Mouse (Mus musculus) small intestine, adult 2 months (tissue): ENCODE measurements around the gene Ndst2. TPM values are rescaled to one million over a fixed set of nuclear protein-coding genes. Genes with fewer than 3 reads are reported as not detected.

Source experiments
- H3K27ac ChIP-seq: fragments of 200-500 bp; 2 replicates; pipeline ENCODE4 v1.5.1; 2012; ENCODE audit warnings: low read depth, low read length, control low read depth, inconsistent platforms; ENCODE audit not compliant: insufficient read depth
- H3K27me3 ChIP-seq: fragments of 200-500 bp; 2 replicates; pipeline ENCODE4 v1.6.1; 2012; ENCODE audit warnings: mild to moderate bottlenecking, moderate library complexity, low read length, inconsistent platforms; ENCODE audit not compliant: control insufficient read depth, insufficient read depth
- H3K36me3 ChIP-seq: fragments of 200-500 bp; 2 replicates; pipeline ENCODE4 v1.6.1; 2012; ENCODE audit warnings: mild to moderate bottlenecking, low read length, control low read depth, inconsistent platforms; ENCODE audit not compliant: control insufficient read depth, insufficient read depth
- H3K4me1 ChIP-seq: fragments of 200-500 bp; 2 replicates; pipeline ENCODE4 v1.6.1; 2012; ENCODE audit warnings: low read length, inconsistent platforms, mixed read lengths; ENCODE audit not compliant: control insufficient read depth, insufficient read depth, insufficient read length
- H3K4me3 ChIP-seq: fragments of 200-500 bp; 2 replicates; pipeline ENCODE4 v1.5.1; 2012; ENCODE audit warnings: low read depth, mild to moderate bottlenecking, control low read depth, inconsistent platforms, low read length, moderate library complexity
- CTCF ChIP-seq: fragments of 200-500 bp; IDR thresholded peaks from 2 replicates; pipeline ENCODE4 v1.5.1; 2012; ENCODE audit warnings: low read depth, mild to moderate bottlenecking, control low read depth, inconsistent platforms, low read length, moderate library complexity, mixed read lengths; ENCODE audit not compliant: insufficient replicate concordance, insufficient read length; ENCODE audit errors: extremely low read depth
- POLR2A ChIP-seq: fragments of 200-500 bp; IDR thresholded peaks from 2 replicates; pipeline ENCODE4 v1.6.1; 2012; ENCODE audit warnings: low read depth, mild to moderate bottlenecking, control low read depth, inconsistent platforms, low read length, moderate library complexity
- WGBS: fragments of 180-500 bp; shearing (Covaris S2); methylation state at CpG from one replicate; pipeline ENCODE4 v1.1.7; 2018; 5-methylcytosine and 5-hydroxymethylcytosine counted together
- polyA plus RNA-seq: library from polyadenylated mRNA; depleted of rRNA; stranded (reverse); fragments of >200 nt; gene quantifications from 2 replicates; pipeline ENCODE4 v1.2.3, GENCODE M21; 2012

The Ndst2 gene
- polyA plus RNA-seq, 1 experiment: 22.1 TPM

DNA sequence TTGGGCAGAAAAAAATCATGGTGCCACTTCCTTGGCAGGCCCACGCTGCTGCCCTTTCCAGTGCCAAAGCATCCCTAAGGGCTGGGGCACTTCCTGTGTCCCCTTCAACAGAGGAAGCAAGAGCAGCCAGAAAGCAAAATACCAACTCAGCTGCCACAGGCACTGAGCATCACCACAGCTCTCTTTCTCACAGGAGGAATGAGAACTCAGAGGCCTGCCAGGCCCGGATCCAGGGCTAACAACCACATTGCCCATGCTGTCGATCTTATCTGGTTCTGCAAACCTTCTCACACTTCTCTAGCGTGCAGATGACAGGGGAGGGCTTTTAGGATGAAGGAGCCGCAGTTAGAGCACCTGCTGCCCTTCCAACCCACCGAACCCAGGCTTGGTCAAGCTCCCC lies 38.4 kb upstream of the Ndst2 start:
- H3K27ac ChIP-seq: no peak overlapping the region
- 73% methylated on average over 6 of the region's 6 CpGs for WGBS
- H3K27me3 ChIP-seq: no peaks in the 10 kb centered on the region

DNA sequence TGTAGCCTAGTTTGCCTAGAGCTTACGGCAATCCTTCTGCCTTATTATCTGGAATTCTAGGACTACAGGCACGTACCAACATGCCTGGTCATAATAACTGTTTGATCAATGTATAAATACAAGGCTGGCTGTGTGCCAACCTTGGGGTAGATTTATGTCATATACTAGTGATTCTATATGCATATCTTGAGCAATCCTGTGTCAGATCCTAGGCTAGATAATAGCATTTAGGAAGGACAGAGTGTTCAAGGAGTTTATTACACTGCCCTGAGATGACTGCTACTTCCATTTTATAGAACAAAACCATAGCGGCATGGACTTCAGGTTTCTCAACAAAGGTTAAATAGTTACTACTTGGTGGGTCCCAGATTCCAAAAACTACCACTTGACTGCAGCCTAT lies 37.6 kb upstream of the Ndst2 start:
- Histone ChIP-seq H3K27ac (no peak overlapping the region), H3K36me3 (peaks cover 8% of the 10 kb centered on the region; the same call in 1 of the 2 replicates), H3K4me1 (peaks cover 12% of the 10 kb centered on the region), H3K27me3 (no peaks in the 10 kb centered on the region), H3K4me3 (no peak overlapping the region)
- TF ChIP-seq CTCF (no peak), POLR2A (no peak)
- 65% methylated on average over 3 of the region's 3 CpGs for WGBS

More for the DNA sequence above, 38.4 kb upstream of the Ndst2 start:
- Histone ChIP-seq H3K36me3 (peaks cover 9% of the 10 kb centered on the region), H3K4me1 (peaks cover 12% of the 10 kb centered on the region), H3K4me3 (no peak overlapping the region)
- TF ChIP-seq CTCF (no peak), POLR2A (no peak)

DNA sequence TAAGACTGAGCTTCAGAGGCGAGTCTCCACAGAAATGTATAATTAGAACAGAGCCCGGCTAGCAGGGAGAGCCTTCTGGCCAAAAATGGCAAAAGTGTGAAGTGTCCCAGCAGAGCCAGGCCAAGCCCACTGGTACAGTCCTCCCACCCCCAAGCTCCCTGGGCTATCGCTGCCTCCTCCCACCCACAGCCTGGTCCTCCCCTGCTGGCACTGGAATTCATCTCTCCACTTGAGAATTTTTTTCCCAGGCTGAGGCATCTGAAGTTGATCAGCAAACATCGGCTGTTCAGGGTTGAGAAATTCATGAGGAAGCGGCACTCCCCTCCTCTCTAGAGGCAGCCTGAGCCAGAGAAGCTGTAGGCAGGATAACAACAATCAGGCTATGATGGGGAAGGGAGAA lies 34.2 kb upstream of the Ndst2 start:
- peaks cover 21% of the 10 kb centered on the region for H3K36me3 ChIP-seq
- peaks cover 10% of the 10 kb centered on the region for H3K4me1 ChIP-seq
- no peak for TF ChIP-seq CTCF
- no peak for TF ChIP-seq POLR2A
- H3K4me3 ChIP-seq: no peak overlapping the region
- 71% methylated on average over 5 of the region's 5 CpGs for WGBS
- no peaks in the 10 kb centered on the region for H3K27me3 ChIP-seq
- H3K27ac ChIP-seq: peak overlapping the region; percentile 63

DNA sequence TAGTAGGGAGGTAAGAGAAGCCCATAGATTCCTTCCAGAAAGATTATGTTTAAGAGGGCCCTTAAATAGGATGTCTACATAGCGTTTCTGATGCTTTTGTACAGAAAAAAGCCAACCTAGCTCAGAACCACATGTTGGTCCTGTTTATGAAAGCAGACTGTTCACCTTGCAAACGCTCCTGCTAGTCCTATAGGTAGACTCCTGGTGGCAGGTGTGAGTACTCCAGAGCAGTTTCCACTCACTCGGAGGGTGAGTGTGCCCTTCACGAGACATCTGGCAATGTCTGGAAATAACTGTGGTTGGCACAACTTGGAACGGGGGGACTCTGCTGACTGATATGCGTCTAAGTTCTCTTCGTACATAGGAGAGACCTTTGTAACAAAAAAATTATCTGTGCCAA lies 33.6 kb upstream of the Ndst2 start:
- H3K4me1 ChIP-seq: peaks cover 4% of the 10 kb centered on the region
- H3K27me3 ChIP-seq: no peaks in the 10 kb centered on the region
- TF ChIP-seq POLR2A (no peak), CTCF (no peak)
- no peak overlapping the region for H3K4me3 ChIP-seq
- H3K36me3 ChIP-seq: peaks cover 25% of the 10 kb centered on the region
- peak overlapping the region; percentile 60 for H3K27ac ChIP-seq
- 86% methylated on average over 7 of the region's 7 CpGs for whole genome bisulfite sequencing

DNA sequence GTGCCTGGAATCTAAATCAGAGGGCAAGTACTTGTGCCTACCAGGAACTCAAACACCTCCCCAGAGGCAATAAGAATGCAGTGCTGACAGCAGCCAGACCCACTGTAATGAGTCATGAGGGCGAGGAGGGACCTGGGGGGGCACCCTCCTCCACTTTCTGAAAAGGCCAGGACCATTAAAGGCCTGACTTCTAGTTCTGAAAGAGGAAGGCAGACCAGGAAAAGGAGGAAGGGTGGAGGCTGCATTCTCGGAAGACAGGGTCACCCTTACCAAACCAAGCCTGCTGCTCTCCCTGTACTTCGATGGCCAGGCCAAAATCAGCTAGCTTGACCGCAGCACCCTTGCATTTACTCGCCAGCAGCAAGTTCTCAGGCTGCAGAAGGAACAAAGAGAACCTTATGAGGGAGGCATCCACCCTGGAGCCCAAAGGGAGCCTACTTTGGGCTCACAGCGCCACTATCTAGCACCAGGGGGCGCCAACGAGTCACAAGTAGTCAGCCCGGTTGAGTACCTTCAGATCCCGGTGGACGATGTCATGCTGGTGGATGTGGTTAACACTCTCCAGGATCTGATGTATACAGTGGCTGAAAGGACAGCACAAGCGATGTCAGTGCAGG lies 31.4 kb upstream of the Ndst2 start:
- H3K4me1 ChIP-seq: no peaks in the 10 kb centered on the region

DNA sequence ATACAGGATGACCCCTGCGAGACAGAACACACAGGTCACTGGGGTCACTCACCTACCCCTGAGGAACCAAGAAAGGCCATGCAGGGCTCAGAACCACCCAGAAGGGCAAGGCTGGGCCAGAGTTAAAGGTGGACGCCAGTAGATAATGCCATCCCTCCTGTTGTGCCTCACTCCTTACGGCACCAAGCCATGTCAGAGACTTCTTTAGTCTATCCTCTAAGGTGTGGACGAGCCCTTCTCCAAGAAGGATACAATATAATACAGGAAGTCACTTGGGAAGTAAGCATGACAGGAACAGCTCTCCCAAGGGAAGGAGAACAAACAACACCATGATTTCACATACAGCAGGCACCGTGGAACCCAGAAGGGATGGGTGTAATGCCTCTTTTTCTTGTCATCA lies 30.6 kb upstream of the Ndst2 start:
- Histone ChIP-seq H3K27ac (peak overlapping the region; percentile 44), H3K27me3 (no peaks in the 10 kb centered on the region), H3K4me1 (no peaks in the 10 kb centered on the region), H3K4me3 (no peak overlapping the region), H3K36me3 (peaks cover 38% of the 10 kb centered on the region)
- TF ChIP-seq POLR2A: no peak
- no peak for TF ChIP-seq CTCF
- 88% methylated on average over 5 of the region's 5 CpGs for WGBS

More for the DNA sequence above, 31.4 kb upstream of the Ndst2 start:
- TF ChIP-seq POLR2A: no peak
- TF ChIP-seq CTCF: peak; percentile 95; the same call in 1 of the 2 replicates
- H3K36me3 ChIP-seq: peaks cover 30% of the 10 kb centered on the region
- 27% methylated on average over 12 of the region's 12 CpGs for WGBS
- no peaks in the 10 kb centered on the region for H3K27me3 ChIP-seq
- H3K27ac ChIP-seq: peak overlapping the region; percentile 44; the same call in 1 of the 2 replicates
- H3K4me3 ChIP-seq: no peak overlapping the region

DNA sequence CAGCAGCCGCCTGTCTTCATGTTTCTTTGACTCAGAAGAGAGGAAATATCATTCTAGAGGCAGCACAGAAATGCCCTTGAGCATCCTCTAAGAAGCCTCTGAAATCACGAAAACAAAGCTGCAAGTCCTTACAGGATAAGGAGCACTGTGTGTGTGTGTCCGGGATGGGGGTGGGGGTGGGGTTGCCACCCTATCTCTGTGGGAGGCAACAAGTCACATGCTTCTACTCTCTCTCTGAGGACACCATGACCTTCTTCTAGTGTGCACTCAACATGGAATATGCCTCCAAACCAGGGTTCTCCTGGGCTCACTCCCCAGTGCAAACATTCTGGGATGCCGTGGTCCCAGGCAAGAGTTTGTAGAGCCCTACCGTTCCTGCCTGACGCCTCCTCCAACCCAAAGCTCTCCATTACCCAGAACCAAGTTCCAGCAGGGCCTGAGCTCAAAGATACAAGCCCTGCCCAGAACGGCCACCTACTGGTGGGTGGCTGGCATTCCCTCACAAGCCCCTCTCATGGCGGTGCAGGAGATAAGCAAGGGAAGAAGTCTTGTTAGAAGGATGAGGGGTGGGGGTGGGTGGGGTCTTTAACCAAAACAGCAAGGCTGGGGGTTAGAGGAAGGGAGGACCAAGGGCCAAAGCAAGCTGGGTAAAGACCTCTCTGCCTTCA lies 24.5 kb upstream of the Ndst2 start:
- TF ChIP-seq POLR2A: no peak
- TF ChIP-seq CTCF: no peak
- Histone ChIP-seq H3K36me3 (peaks cover 46% of the 10 kb centered on the region), H3K27me3 (no peaks in the 10 kb centered on the region), H3K4me3 (no peak overlapping the region), H3K27ac (no peak overlapping the region), H3K4me1 (no peaks in the 10 kb centered on the region)
- WGBS: 84% methylated on average over 8 of the region's 8 CpGs
